Mouse (Mus musculus) central nervous system, embryonic 18 days (tissue): ENCODE results near the gene Hyal3. TPM values are rescaled to one million over a fixed set of nuclear protein-coding genes. Genes with fewer than 3 reads are reported as not detected.

Source experiments
- polyA plus RNA-seq: library from polyadenylated mRNA; depleted of rRNA; stranded (reverse); fragments of >200 nt; gene quantifications from 2 replicates; pipeline ENCODE4 v1.2.3, GENCODE M21; 2012; rRNA removed

Gene Hyal3
- polyA plus RNA-seq, result 1.2 and 1.5 TPM in 2 replicates

DNA sequence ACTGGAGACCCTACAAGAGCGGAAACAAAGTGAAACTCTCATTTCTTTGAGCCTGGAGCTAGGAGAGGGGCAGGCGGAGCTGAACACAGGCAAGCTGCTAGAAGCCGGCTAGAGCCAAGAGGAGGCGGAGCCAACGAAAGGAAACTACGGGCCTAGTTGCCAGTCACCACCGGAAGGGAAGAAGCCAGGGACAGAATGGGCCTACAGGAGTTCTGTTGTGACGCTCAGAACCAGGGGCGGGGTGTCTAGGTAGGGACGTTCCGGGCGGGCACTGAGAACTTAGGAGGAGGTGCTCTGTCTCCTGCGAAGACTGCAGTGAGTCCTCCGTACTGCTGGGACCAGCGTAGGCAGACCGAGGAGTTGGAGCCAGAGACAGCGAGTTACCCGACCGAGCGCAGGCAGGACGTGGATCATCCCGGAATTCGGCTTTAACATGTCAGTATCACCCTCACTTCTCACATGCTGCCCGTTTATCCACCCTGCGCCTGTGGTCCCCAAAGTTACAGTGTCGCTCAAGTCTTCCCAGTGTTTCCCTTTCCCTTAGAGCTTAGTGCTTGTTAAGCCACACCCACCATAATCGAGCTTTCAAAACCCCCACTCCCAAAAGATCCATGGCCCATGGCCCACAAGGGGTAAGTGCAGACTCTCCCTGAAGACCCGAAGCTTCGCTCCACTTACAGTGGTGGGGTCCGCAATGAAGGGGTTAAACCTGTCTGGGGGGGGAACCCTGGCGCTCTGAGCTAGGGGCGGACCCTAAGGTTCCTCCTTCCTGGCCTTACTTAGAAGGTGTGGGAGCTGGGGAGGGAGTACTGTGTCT is at the start of gene Hyal3:
Gene Hyal3, plus strand, starts transcription at position 318 of the 817 bp plus-strand sequence.

DNA sequence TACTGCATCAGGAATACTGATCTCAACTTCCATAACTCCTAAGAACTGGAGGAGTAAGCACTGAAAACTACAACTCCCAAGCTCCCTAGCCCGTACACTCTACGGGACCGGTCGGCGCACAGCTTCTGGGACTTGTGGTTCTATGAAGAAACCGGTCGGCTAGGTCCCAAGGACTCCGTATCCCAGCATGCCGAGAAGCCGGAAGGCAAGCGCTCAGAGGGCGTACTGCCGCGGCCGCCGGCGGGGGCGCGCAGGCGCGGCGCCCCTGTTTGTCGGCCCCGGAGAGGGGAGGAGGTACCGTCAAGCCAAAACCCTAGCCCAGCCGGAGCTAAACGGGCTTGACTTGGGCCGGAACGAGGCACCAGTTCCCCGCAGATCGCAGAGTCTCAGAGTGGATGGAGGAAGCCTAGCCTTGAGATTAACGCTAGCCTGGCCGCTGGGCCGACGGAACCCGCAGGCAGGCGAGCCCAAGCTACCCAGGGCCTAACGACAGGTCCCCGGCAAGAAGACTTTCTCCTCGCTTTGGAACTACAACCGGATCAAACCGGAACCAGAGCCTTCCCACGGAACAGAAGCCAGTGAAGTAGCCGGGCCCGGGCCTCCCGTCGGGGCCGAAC is 46.7 kb upstream of the Hyal3 start, which contains the start of gene Tmem115:
Gene Tmem115, plus strand, starts transcription at position 155 of the 617 bp plus-strand sequence.

DNA sequence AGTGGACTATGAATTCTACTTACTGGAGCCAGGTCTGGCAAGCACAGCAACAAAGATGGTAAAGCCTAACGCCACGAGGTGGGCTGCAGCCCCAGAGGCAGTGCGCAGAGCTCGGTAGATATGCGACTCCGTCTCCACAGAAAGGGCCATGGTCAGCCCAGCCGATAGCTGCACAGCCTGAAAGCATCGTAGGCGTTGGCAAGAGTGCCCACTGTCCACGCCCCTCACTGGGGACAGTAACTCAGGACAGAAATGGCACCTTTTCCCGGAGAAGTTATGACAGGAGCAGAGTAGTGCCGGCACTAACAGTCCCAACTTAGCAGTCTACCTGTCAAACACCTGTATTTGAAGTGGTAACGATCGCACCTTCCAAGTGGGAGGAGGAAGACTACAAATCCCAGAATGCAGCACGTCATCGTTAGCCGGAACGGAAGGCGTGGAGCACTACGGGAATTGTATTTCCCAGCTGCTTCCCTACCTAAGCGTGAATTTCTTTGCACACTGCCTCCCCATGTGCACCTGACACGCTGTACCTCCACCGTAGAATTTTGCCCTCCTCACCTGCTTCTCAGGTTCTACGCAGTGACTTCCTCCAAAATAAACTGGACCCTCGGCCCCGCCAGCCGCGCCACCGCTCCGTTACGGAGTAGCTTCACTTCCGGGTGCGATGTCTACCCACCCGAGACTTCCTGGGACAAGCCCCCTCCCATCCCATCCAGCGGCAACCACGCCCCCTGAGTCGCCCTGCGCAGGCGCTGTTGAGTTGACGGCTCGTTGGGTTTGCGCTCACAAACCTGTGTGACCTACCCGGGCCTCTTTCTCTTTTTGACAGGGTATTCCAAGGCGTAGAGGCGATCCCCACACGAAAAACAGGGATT is 38.9 kb upstream of the Hyal3 start, which contains the start of the genes Cyb561d2 and Nprl2:
Gene Cyb561d2, minus strand, starts transcription at position 720 of the 878 bp plus-strand sequence.
Gene Nprl2, plus strand, starts transcription at position 753 of the 878 bp plus-strand sequence.

DNA sequence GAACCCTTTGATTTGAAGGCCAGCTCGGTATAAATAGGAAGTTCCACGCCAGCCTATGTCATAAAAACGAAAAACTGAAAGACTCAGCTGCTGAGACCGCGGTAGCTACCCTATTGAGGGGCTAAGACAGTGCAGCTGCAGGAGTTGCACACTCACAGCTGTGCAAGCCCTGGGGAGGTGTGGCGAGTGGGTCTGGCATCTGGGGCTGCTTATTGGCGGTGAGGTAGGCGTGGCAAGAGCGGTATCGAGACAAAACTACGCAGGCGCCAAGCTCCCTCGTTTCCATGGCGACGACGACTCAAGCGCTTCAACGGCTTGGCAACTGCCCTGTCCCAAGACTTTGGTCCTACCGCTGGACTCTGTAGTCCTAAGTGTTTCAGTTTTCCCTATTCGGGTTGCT is 33.6 kb upstream of the Hyal3 start, which contains the start of gene Zmynd10:
Gene Zmynd10, plus strand, starts transcription at position 273 of the 400 bp plus-strand sequence.

DNA sequence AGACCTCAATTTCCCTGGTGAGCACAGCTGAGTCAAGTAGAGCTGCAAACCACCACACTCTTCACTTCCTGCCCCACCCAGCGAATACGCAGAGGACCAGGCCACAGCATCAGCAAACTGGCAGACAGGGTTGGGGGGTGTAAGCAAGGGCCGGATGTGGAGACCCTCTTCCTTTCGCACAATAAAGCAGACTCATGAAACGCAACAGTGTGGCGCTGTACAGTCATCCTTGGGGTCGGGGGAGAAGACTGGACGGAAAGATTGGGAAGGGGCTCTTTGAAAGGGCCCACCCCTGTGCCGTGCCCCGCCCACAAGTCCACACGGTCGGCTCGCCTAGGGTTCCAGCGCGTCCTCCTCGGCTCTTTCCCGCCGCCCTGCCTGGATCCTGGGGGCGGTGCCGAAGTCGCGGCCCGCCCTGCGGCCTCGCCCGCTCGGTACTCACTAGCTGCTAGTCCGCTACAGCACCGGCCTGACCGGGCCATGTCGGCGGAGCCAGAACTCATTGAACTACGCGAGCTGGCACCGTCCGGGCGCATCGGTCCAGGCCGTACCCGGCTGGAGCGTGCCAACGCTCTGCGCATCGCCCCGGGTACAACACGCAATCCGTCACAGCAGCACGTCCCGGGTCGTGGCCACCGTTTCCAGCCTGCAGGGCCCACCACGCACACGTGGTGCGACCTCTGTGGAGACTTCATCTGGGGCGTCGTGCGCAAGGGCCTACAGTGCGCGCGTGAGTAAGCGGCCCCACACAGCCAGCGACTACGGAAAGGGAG is 29.3 kb upstream of the Hyal3 start, which contains the start of gene Rassf1:
Gene Rassf1, plus strand, starts transcription at position 439 of the 773 bp plus-strand sequence.

DNA sequence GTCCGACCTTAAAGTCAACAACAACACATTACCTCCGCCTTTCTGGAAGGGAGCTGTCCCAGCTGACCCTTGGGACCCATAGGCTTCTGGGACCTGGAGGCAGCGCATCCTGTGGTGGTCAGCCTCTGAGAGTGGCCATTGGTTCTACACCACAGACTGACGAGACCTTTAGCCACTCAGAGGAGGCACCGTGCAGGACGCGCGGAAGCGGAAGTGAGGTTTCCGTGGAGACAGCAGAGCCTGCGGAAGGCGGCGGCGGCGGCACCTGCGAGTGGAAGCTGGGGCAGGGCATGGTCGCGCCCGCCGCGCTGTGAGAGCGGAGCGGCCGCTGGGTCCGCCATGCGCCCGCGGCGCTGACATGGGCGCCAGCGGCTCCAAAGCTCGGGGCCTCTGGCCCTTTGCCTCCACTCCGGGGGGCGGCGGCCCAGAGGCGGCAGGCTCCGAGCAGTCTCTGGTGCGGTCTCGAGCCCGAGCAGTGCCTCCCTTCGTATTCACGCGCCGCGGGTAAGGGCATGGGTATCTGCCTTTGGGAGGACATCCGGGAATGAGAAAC is 17.5 kb upstream of the Hyal3 start, which contains the start of gene Tusc2:
Gene Tusc2, plus strand, starts transcription at position 227 of the 553 bp plus-strand sequence.

DNA sequence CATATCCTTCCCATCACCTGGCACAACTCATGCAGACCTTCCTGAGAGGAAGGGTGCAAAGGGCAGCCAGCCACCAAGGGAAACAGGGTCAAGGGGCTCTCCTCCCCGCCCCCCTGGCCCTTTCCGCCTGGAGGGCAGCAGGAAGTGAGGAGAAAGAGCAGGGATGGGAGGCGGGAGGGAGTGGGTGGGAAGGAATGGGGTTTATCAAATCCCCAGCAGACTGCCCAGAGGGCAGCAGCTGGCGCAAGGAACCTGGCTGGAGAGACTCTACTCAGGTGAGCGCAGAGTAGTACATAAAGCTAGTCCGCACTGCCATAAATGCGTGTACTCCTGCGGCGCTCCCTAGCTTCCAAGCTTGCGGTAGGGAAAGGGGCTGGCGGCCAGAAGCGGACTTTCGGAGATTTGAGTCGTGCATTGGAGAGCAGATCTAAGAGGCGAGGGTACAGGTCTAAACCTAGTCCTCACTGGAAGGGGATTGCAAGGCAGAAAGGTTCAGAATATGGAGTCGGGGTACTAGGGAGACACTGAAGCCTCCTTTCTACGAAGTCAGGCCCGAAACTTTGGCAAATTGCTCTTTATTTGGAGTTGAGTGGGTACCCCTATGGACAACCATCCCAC is 12.8 kb upstream of the Hyal3 start, which contains the start of gene Hyal2:
Gene Hyal2, plus strand, starts transcription at position 244 of the 618 bp plus-strand sequence.

DNA sequence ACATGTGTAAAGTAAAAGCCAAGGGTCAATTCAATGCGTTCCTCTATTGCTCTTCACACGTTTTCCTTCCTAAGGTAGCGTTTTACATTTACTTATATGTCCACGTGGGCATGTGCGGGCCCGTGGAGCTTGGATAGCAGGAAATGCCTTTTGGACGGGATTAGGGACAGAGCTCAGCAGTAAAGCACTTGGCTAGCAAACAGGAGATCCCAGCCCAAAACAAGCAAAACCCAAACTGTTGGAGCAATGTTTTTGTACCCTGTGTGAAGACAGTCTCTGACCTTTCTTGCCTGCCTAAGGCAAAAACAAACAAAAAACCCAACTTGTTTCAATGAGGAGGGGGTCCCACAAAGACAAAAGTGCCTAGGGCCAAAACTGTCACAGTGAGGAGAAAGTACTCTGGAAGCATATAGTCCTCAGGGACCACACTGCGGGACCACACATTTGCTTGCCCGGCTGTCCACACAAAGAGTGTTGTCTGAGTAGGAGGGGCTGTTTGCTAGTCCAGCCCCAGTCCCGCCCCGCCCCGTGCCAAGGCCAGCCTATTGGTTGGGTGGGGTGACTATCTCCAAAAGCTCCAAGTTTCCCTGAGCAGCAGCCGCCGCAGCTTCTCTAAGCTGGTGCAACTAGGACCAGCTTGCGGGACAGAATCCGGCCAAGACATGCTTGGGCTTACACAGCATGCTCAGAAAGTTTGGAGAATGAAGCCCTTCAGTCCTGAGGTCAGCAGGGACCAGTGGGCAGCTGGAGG is 4.1 kb upstream of the Hyal3 start, which contains the start of gene Hyal1:
Gene Hyal1, plus strand, starts transcription at position 571 of the 751 bp plus-strand sequence.

DNA sequence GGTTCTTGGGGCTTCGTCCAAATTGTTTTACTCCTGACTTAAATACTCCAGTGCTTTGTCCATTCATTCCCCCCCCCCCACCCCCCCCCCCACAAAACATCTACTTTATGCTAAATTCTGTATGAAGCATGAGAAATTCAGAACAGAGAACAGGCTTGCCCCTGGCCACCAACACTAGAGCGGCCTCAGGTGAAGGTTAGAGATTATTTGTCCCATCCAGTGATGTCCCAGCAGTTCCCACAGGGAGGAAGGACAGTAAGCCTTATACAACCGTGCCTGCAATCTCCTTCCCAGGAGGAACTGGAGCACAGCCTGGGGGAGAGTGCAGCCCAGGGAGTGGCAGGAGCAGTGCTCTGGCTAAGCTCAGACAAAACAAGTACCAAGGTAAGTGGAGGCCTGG is 2.0 kb upstream of the Hyal3 start, which contains the start of gene Naa80:
Gene Naa80, plus strand, starts transcription at position 301 of the 400 bp plus-strand sequence.

DNA sequence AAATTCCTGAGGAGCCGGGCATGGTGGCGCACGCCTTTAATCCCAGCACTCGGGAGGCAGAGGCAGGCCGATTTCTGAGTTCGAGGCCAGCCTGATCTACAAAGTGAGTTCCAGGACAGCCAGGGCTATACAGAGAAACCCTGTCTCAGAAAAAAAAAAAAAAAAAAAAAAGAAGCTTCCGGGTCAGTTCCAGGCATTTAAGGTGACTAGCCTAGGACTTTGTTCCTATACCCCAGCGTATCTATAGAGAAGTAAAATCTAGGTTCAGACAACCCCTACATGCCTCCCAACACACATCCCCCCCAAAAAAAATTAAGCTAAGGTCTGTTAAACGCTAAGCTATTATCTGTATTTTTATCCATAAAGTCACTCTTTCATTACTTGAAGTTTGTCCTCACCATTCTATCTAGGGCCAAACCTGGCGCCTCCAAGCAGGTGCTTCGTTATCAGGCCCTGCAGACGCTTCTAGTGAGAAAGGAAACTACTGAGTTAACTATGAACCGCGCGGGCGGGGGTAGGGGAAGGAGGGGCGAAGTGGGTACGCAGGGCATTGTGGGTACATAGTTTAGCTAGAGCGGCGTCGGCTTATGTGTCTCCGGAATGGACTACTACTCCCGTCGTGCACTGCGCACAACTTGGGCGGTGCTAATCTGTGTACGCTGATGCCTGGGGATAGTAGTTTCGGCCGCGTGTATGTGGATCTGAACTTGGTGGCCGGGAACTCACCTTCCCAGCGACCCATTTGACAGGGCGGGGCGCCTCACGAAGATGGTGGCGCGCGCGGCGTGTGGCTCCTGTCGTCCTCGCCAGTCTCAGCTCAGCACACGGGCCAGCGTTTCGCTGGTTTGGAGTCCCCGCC is 6.6 kb downstream of the Hyal3 start, which contains the start of gene Ifrd2:
Gene Ifrd2, plus strand, starts transcription at position 669 of the 859 bp plus-strand sequence.

DNA sequence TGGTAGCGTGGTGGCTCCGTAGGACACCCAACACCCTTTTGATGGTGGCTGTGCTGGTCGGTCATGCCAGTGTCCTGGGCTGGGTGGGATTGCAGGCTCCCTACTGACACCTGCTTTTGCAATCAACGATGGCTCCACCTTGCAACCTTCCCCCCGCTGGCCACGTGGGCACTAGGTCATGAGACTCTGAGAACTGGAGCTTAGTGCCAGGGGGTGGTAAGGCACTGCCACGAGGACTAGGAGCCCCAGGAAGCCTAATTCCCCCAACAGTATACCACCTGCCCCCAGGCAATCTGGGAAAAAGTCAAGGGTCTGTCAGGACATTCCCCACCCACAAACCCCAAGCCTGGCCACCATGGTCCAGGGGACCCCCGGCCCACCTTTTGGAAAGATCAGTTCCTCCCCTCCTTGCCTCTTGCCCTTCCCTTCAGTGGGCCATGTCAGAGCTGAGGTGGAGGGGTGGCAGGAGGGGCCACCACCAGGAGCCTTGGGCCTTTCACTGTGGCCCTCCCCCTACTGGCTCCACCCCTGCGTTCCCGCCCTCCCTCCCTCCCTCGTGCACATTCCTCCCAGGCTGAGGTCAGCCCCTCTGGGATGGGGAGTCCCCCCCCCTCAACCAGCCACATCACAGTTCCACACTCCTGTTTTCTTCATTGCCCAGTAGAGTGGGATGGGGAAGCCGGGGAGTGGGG is 28.3 kb downstream of the Hyal3 start, which contains the start of gene Sema3b:
Gene Sema3b, minus strand, starts transcription at position 489 of the 692 bp plus-strand sequence.

DNA sequence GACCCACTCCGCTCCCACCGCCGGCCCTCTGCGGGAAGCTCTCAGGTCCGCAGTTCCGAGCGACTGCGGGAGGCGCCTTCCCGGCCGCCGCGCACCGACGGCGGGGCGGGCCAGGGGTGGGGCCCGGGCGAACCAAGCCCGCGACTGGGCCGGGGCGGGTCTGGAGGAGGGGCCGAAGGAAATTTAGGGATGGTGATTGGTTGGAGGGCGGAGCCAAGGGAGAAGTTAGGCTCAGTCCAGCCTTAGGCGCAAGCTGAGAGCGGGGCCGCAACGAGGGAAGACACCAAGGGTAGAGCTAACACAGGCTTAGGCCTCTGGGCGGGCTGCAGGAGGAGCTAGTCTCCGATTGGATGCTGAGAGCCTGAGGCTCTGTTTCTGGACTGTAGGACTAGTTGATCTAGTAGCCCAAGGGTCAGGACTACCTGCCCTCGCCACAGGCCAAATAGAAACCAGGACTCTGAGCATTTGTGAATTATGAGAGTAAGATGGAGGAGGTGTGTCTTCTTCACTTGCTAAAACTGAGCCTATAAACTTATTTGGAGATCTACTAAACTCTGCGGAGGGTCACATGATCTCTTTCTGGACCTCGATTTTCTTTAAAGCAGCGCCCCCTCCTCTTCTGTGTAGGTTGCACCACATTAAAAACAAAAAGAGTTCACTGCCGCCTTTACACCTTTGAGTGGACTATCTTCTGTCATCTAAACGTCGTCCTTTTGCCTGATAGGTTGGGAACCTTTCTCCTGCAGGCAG is 54.8 kb downstream of the Hyal3 start, which contains the start of gene Gnai2:
Gene Gnai2, minus strand, starts transcription at position 89 of the 750 bp plus-strand sequence.

Other genes with a start within 250 kb of the Hyal3 start
- 26.8 and 30.0 TPM in 2 replicates for gene Hemk1, start 242.5 kb upstream of the Hyal3 start, polyA plus RNA-seq
- 7.0 and 8.1 TPM in 2 replicates for gene 6430571L13Rik, start 240.2 kb upstream of the Hyal3 start, polyA plus RNA-seq
- 82.7 and 88.5 TPM in 2 replicates for gene Cacna2d2, start 181.2 kb upstream of the Hyal3 start, polyA plus RNA-seq
- gene Tmem115, start 46.9 kb upstream of the Hyal3 start, polyA plus RNA-seq, result 33.6 and 34.5 TPM in 2 replicates
- gene Cyb561d2, start 38.6 kb upstream of the Hyal3 start, polyA plus RNA-seq, result 47.5 and 52.4 TPM in 2 replicates
- 87.7 and 93.2 TPM in 2 replicates for gene Nprl2, start 38.6 kb upstream of the Hyal3 start, polyA plus RNA-seq
- gene Zmynd10, start 33.5 kb upstream of the Hyal3 start, polyA plus RNA-seq, result 8.9 and 9.6 TPM in 2 replicates
- 35.2 and 38.7 TPM in 2 replicates for gene Rassf1, start 29.3 kb upstream of the Hyal3 start, polyA plus RNA-seq
- 96.7 and 108 TPM in 2 replicates for gene Tusc2, start 17.6 kb upstream of the Hyal3 start, polyA plus RNA-seq
- 29.8 and 30.5 TPM in 2 replicates for gene Hyal2, start 12.9 kb upstream of the Hyal3 start, polyA plus RNA-seq
- gene Hyal1, start 3.9 kb upstream of the Hyal3 start, polyA plus RNA-seq, result 2.5 and 2.8 TPM in 2 replicates
- 16.6 and 19.8 TPM in 2 replicates for gene Naa80, start 1.9 kb upstream of the Hyal3 start, polyA plus RNA-seq
- gene Ifrd2, start 6.8 kb downstream of the Hyal3 start, polyA plus RNA-seq, result 20.6 and 24.7 TPM in 2 replicates
- gene Sema3b, start 28.4 kb downstream of the Hyal3 start, polyA plus RNA-seq, result 5.4 and 7.5 TPM in 2 replicates
- 382 and 399 TPM in 2 replicates for gene Gnai2, start 54.5 kb downstream of the Hyal3 start, polyA plus RNA-seq
- gene Slc38a3, start 88.7 kb downstream of the Hyal3 start, polyA plus RNA-seq, result 87.6 and 91.9 TPM in 2 replicates
- 0.39 and 0.48 TPM in 2 replicates for gene Gnat1, start 98.9 kb downstream of the Hyal3 start, polyA plus RNA-seq
- 109 and 131 TPM in 2 replicates for gene Sema3f, start 129.7 kb downstream of the Hyal3 start, polyA plus RNA-seq
- 193 and 212 TPM in 2 replicates for gene Rbm5, start 190.2 kb downstream of the Hyal3 start, polyA plus RNA-seq